Mouse (Mus musculus) limb, embryonic 14.5 days (tissue): ENCODE data around the gene Gh. TPM values are rescaled to one million over a fixed set of nuclear protein-coding genes. Genes with fewer than 3 reads are reported as not detected.
A peak's percentile ranks its signal among the peaks of the same experiment; 100 is the strongest.
"Not testable (repeated sequence)": the region's sequence is repeated elsewhere in the genome, so short reads cannot be mapped to it uniquely, and the experiment has no call there.

Source experiments
- ATAC-seq: fragments of 200-750 bp; cut with Nextera tagmentation; 2 replicates; pipeline ENCODE4 v1.8.0; 2017; ENCODE audit warnings: low read depth, moderate number of reproducible peaks, moderate TSS enrichment; ENCODE audit not compliant: low FRiP score
- DNase-seq: peaks from one replicate; pipeline ENCODE4 v3.0.0-alpha.2; 2015; ENCODE audit warnings: low spot score
- H3K27ac ChIP-seq: fragments of 300-500 bp; sonication (generic); replicated peaks from 2 replicates; pipeline ENCODE4 v1.5.1; 2014; ENCODE audit warnings: low read depth, mild to moderate bottlenecking, low read length, moderate library complexity, mixed read lengths
- H3K27me3 ChIP-seq: fragments of 300-500 bp; sonication (generic); 2 replicates; pipeline ENCODE4 v1.6.1; 2014; ENCODE audit warnings: low read length, mixed read lengths; ENCODE audit not compliant: control insufficient read depth, insufficient read depth
- H3K36me3 ChIP-seq: fragments of 300-500 bp; sonication (generic); 2 replicates; pipeline ENCODE4 v1.6.1; 2014; ENCODE audit warnings: mild to moderate bottlenecking, low read length, moderate library complexity, mixed read lengths; ENCODE audit not compliant: control insufficient read depth, insufficient read depth
- H3K4me1 ChIP-seq: fragments of 300-500 bp; sonication (generic); 2 replicates; pipeline ENCODE4 v1.6.1; 2014; ENCODE audit warnings: antibody characterized with exemption, low read length, mixed read lengths; ENCODE audit not compliant: control insufficient read depth, insufficient read depth
- H3K4me2 ChIP-seq: fragments of 300-500 bp; sonication (generic); replicated peaks from 2 replicates; pipeline ENCODE4 v1.6.1; 2014; ENCODE audit warnings: low read depth, mild to moderate bottlenecking, low read length, moderate library complexity; ENCODE audit not compliant: severe bottlenecking
- H3K4me3 ChIP-seq: fragments of 300-500 bp; sonication (generic); replicated peaks from 2 replicates; pipeline ENCODE4 v1.5.1; 2014; ENCODE audit warnings: low read length
- H3K9ac ChIP-seq: fragments of 300-500 bp; sonication (generic); 2 replicates; pipeline ENCODE4 v1.6.1; 2014; ENCODE audit warnings: mild to moderate bottlenecking, low read depth, low read length, moderate library complexity; ENCODE audit not compliant: severe bottlenecking
- H3K9me3 ChIP-seq: fragments of 300-500 bp; sonication (generic); 2 replicates; pipeline ENCODE4 v1.6.1; 2016; ENCODE audit warnings: low read length; ENCODE audit not compliant: control insufficient read depth
- POLR2A ChIP-seq: fragments of 200-500 bp; IDR thresholded peaks from 2 replicates; pipeline ENCODE4 v1.8.0; 2012; ENCODE audit warnings: inconsistent platforms, mild to moderate bottlenecking, moderate library complexity, borderline replicate concordance; ENCODE audit not compliant: insufficient read depth, insufficient read length; ENCODE audit errors: extremely low read depth
- WGBS: fragments of 180-500 bp; shearing (Covaris S2); extraction: QIAGEN DNeasy Blood & Tissue Kit; methylation state at CpG from one replicate; pipeline ENCODE4 v1.1.7; 2014; 5-methylcytosine and 5-hydroxymethylcytosine counted together
- polyA plus RNA-seq, 2 experiments: library from polyadenylated mRNA; depleted of rRNA in 1 of 2; stranded (reverse) in 1 of 2; unstranded in 1 of 2; fragments of >200 nt; fragmentation: Nextera tagmentation in 1 of 2; extraction: Ambion mirVana in 1 of 2; gene quantifications; 2 replicates each; pipeline versions ENCODE4 v1.2.1 to v1.2.3; 2012 to 2014

The Gh gene
- polyA plus RNA-seq, 2 experiments = not detected

DNA sequence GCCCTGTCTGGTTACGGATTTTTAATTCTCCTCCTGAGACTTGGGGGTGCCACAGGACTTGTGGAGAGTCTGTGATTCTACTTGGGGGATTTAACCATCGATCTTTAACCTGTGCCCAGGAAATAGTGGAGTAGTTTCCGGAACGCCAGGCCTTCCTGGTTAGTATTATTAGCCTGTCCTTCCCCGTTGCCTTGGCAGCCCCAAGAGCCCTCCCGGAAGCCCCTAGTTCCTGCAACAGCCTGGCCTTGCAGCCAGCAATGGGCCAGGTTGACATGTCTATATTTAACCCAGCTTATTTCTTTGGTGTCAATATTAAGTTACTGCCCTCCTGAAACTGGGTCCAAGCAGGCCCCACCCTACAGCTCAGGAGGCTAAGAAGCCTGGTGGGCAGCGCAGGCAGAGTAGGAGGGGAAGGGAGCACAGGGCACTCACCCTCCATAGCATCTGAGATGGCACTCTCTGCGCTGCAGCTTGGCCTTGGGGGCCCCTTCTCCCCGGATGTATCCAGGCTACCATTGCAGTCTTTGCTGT, 39.4 kb upstream of the Gh start:
- WGBS = 73% methylated on average over 9 of the region's 9 CpGs
- DNase-seq = no peak
- Histone ChIP-seq H3K27ac (no peak overlapping the region), H3K9ac (no peak overlapping the region), H3K27me3 (no peaks in the 10 kb centered on the region), H3K4me3 (no peak overlapping the region), H3K4me1 (no peaks in the 10 kb centered on the region), H3K36me3 (no peaks in the 10 kb centered on the region), H3K9me3 (no peaks in the 10 kb centered on the region), H3K4me2 (no peak overlapping the region)
- ATAC-seq = no peak
- TF ChIP-seq POLR2A = no peak

- H3K9ac ChIP-seq, H3K4me3 ChIP-seq, H3K27ac ChIP-seq, H3K27me3 ChIP-seq, H3K36me3 ChIP-seq, H3K4me1 ChIP-seq, H3K9me3 ChIP-seq, ATAC-seq, H3K4me2 ChIP-seq: not testable (repeated sequence)
- DNase-seq = peak; percentile 8
- WGBS = 89% methylated on average over 4 of the region's 4 CpGs
Measured at GRCm38 (mm10) chr11:106339323-106339722, 37.7 kb upstream of the Gh start.

DNA sequence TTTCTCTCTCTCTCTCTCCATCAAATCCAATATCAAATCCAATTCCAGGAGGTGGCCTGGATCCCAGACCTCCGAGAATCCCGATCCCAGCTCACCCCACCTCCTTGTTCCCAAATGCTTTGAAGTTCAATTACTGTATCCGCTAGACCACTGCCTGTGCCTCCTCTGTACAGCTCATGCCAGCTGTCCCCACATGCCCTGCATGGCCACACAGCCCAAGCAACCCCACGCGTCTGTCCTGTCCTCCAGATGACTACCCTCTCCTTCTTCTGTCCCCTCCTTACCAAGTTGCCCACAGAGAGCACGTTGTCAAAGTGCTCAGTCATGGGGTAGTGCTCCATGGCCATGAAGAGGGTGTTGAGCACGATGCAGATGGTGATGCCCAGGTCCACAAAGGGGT, 37.2 kb upstream of the Gh start:
- H3K27me3 ChIP-seq = no peaks in the 10 kb centered on the region
- no peak overlapping the region for H3K27ac ChIP-seq
- H3K9me3 ChIP-seq = no peaks in the 10 kb centered on the region
- TF ChIP-seq POLR2A = no peak
- H3K9ac ChIP-seq = no peak overlapping the region
- DNase-seq (no peak), ATAC-seq (no peak)
- no peak overlapping the region for H3K4me2 ChIP-seq
- no peaks in the 10 kb centered on the region for H3K36me3 ChIP-seq
- no peaks in the 10 kb centered on the region for H3K4me1 ChIP-seq
- 63% methylated on average over 7 of the region's 7 CpGs for WGBS
- no peak overlapping the region for H3K4me3 ChIP-seq

- Histone ChIP-seq H3K27me3 (no peaks in the 10 kb centered on the region), H3K36me3 (no peaks in the 10 kb centered on the region), H3K4me2 (no peak overlapping the region), H3K9ac (no peak overlapping the region), H3K27ac (no peak overlapping the region), H3K9me3 (no peaks in the 10 kb centered on the region), H3K4me3 (no peak overlapping the region), H3K4me1 (no peaks in the 10 kb centered on the region)
- no peak for ATAC-seq
- DNase-seq = no peak
- WGBS = 80% methylated on average over 5 of the region's 5 CpGs
- TF ChIP-seq POLR2A = no peak
Measured at GRCm38 (mm10) chr11:106338029-106338428, 36.4 kb upstream of the Gh start.

GRCm38 (mm10) chr11:106334066-106334465, 32.4 kb upstream of the Gh start:
- no peak for DNase-seq

DNA sequence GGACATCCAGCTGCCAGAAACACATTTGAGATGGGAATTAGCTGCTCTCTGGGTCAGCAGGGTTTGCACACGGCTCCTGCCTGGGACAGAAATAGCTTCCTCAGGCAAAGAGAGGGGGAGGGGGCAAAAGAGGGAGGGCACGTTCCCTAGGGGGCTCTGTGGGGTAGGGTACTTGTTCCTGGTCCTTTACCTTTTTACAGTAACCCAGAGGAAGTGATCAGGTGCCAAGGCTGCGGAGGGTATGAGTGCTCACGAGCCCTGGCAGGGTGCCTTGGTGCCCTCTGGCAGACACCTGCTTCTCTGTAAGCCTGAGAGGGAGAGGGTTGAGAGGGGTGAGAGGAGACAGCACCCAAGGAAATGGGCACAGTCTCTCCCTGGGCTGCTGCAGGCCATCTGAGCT, 30.8 kb upstream of the Gh start:
- Histone ChIP-seq H3K4me1 (peaks cover 4% of the 10 kb centered on the region; the same call in 1 of the 2 replicates), H3K27ac (no peak overlapping the region), H3K4me2 (no peak overlapping the region), H3K36me3 (no peaks in the 10 kb centered on the region), H3K4me3 (no peak overlapping the region), H3K9ac (no peak overlapping the region), H3K27me3 (no peaks in the 10 kb centered on the region), H3K9me3 (no peaks in the 10 kb centered on the region)
- DNase-seq (no peak), ATAC-seq (no peak)
- 40% methylated on average over 4 of the region's 4 CpGs for WGBS
- TF ChIP-seq POLR2A = no peak

More at GRCm38 (mm10) chr11:106334066-106334465, 32.4 kb upstream of the Gh start:
- no peak overlapping the region for H3K4me2 ChIP-seq
- H3K4me3 ChIP-seq = no peak overlapping the region
- H3K9ac ChIP-seq = no peak overlapping the region
- no peaks in the 10 kb centered on the region for H3K9me3 ChIP-seq
- no peaks in the 10 kb centered on the region for H3K4me1 ChIP-seq
- no peak for ATAC-seq
- H3K36me3 ChIP-seq = no peaks in the 10 kb centered on the region
- no peak overlapping the region for H3K27ac ChIP-seq
- H3K27me3 ChIP-seq = no peaks in the 10 kb centered on the region
- 5% methylated on average over 2 of the region's 2 CpGs for WGBS
- no peak for TF ChIP-seq POLR2A
